Mouse (Mus musculus): ENCODE data around the gene Tecpr2. TPM values are rescaled to one million over a fixed set of nuclear protein-coding genes. Genes with fewer than 3 reads are reported as not detected.

The Tecpr2 gene
- polyA plus RNA-seq, 1 experiment from 2014 or later = 3.8 TPM

- H3K4me2 ChIP-seq = no peak overlapping the region
- no peaks in the 10 kb centered on the region for H3K9me3 ChIP-seq
- no peaks in the 10 kb centered on the region for H3K27me3 ChIP-seq
- ATAC-seq (ENCODE audit: insufficient number of reproducible peaks, low FRiP score, low TSS enrichment, low read depth) = no peak
- no peak overlapping the region for H3K9ac ChIP-seq
- no peaks in the 10 kb centered on the region for H3K4me1 ChIP-seq
- 65% methylated on average over 4 of the region's 4 CpGs for WGBS
- no peaks in the 10 kb centered on the region for H3K36me3 ChIP-seq
- no peak overlapping the region for H3K4me3 ChIP-seq
- no peak overlapping the region for H3K27ac ChIP-seq
Measured at GRCm38 (mm10) chr12:110984598-110984997, 95.5 kb downstream of the Tecpr2 start.

- H3K9ac ChIP-seq = no peak overlapping the region
- H3K27me3 ChIP-seq = no peaks in the 10 kb centered on the region
- H3K36me3 ChIP-seq = no peaks in the 10 kb centered on the region
- 78% methylated on average over 9 of the region's 9 CpGs for WGBS
- no peak overlapping the region for H3K27ac ChIP-seq
- no peaks in the 10 kb centered on the region for H3K9me3 ChIP-seq
- no peak overlapping the region for H3K4me3 ChIP-seq
- H3K4me2 ChIP-seq = no peak overlapping the region
- no peak for ATAC-seq (ENCODE audit: insufficient number of reproducible peaks, low FRiP score, low TSS enrichment, low read depth)
- no peaks in the 10 kb centered on the region for H3K4me1 ChIP-seq
Measured at GRCm38 (mm10) chr12:110985141-110985540, 96.1 kb downstream of the Tecpr2 start.

GRCm38 (mm10) chr12:110986536-110987425 lies 97.7 kb downstream of the Tecpr2 start:
- H3K36me3 ChIP-seq = no peaks in the 10 kb centered on the region
- 85% methylated on average over 11 of the region's 11 CpGs for WGBS
- H3K4me1 ChIP-seq = peaks cover 7% of the 10 kb centered on the region
- no peak overlapping the region for H3K4me3 ChIP-seq
- H3K27ac ChIP-seq = no peak overlapping the region
- no peak for ATAC-seq (ENCODE audit: insufficient number of reproducible peaks, low FRiP score, low TSS enrichment, low read depth)
- H3K4me2 ChIP-seq = no peak overlapping the region
- H3K9ac ChIP-seq = no peak overlapping the region
- no peaks in the 10 kb centered on the region for H3K9me3 ChIP-seq
- no peaks in the 10 kb centered on the region for H3K27me3 ChIP-seq

GRCm38 (mm10) chr12:110989409-110989808 lies 100.3 kb downstream of the Tecpr2 start:
- WGBS = 82% methylated on average over 3 of the region's 3 CpGs
- no peak for ATAC-seq (ENCODE audit: insufficient number of reproducible peaks, low FRiP score, low TSS enrichment, low read depth)

GRCm38 (mm10) chr12:110990500-110990899 lies 101.4 kb downstream of the Tecpr2 start:
- H3K9me3 ChIP-seq = no peaks in the 10 kb centered on the region
- H3K4me3 ChIP-seq = no peak overlapping the region
- H3K9ac ChIP-seq = no peak overlapping the region
- no peaks in the 10 kb centered on the region for H3K36me3 ChIP-seq
- no peak overlapping the region for H3K27ac ChIP-seq
- ATAC-seq (ENCODE audit: insufficient number of reproducible peaks, low FRiP score, low TSS enrichment, low read depth) = no peak
- H3K4me1 ChIP-seq = peaks cover 15% of the 10 kb centered on the region
- H3K4me2 ChIP-seq = no peak overlapping the region
- no peaks in the 10 kb centered on the region for H3K27me3 ChIP-seq
- 92% methylated on average over 7 of the region's 7 CpGs for WGBS

More at GRCm38 (mm10) chr12:110989409-110989808, 100.3 kb downstream of the Tecpr2 start:
- Histone ChIP-seq H3K4me3 (no peak overlapping the region), H3K9ac (no peak overlapping the region), H3K9me3 (no peaks in the 10 kb centered on the region), H3K4me2 (no peak overlapping the region), H3K27me3 (no peaks in the 10 kb centered on the region), H3K36me3 (no peaks in the 10 kb centered on the region), H3K4me1 (peaks cover 15% of the 10 kb centered on the region), H3K27ac (no peak overlapping the region)

GRCm38 (mm10) chr12:110991361-110992127 lies 102.5 kb downstream of the Tecpr2 start:
- 5% methylated on average over 23 of the region's 23 CpGs for WGBS

GRCm38 (mm10) chr12:110992128-110992553 lies 103.1 kb downstream of the Tecpr2 start:
- Histone ChIP-seq H3K9me3 (no peaks in the 10 kb centered on the region), H3K4me1 (peaks cover 15% of the 10 kb centered on the region), H3K27me3 (no peaks in the 10 kb centered on the region), H3K4me2 (peak overlapping the region; percentile 67), H3K9ac (peak overlapping the region; percentile 55), H3K36me3 (no peaks in the 10 kb centered on the region), H3K4me3 (peak overlapping the region; percentile 58), H3K27ac (peak overlapping the region; percentile 80)
- under 1% methylated on average over 24 of the region's 24 CpGs for WGBS
- peak; percentile 86 for ATAC-seq (ENCODE audit: insufficient number of reproducible peaks, low FRiP score, low TSS enrichment, low read depth)

More at GRCm38 (mm10) chr12:110991361-110992127, 102.5 kb downstream of the Tecpr2 start:
- H3K27ac ChIP-seq = peak overlapping the region; percentile 80
- peaks cover 15% of the 10 kb centered on the region for H3K4me1 ChIP-seq
- peak; percentile 57; the same call in 1 of the 2 replicates for ATAC-seq (ENCODE audit: insufficient number of reproducible peaks, low FRiP score, low TSS enrichment, low read depth)
- no peaks in the 10 kb centered on the region for H3K9me3 ChIP-seq
- H3K4me3 ChIP-seq = peak overlapping the region; percentile 58
- no peaks in the 10 kb centered on the region for H3K27me3 ChIP-seq
- H3K4me2 ChIP-seq = peak overlapping the region; percentile 67
- peak overlapping the region; percentile 55; the same call in 1 of the 2 replicates for H3K9ac ChIP-seq
- H3K36me3 ChIP-seq = no peaks in the 10 kb centered on the region

GRCm38 (mm10) chr12:110992771-110993170 lies 103.7 kb downstream of the Tecpr2 start:
- 0 out of 2 replicates have a peak, but pooled peaks cover 2% of the 10 kb centered on the region for H3K9me3 ChIP-seq
- H3K4me3 ChIP-seq = peak overlapping the region; percentile 58; the same call in 1 of the 2 replicates
- peak overlapping the region; percentile 67 for H3K4me2 ChIP-seq
- no peaks in the 10 kb centered on the region for H3K36me3 ChIP-seq
- H3K9ac ChIP-seq = no peak overlapping the region
- ATAC-seq (ENCODE audit: insufficient number of reproducible peaks, low FRiP score, low TSS enrichment, low read depth) = no peak
- H3K27ac ChIP-seq = 0 out of 2 replicates have a peak overlapping the region, but pooled peaks have one; percentile 80
- H3K4me1 ChIP-seq = peaks cover 15% of the 10 kb centered on the region
- WGBS = 65% methylated on average over 12 of the region's 12 CpGs
- H3K27me3 ChIP-seq = no peaks in the 10 kb centered on the region

GRCm38 (mm10) chr12:110993226-110993625 lies 104.2 kb downstream of the Tecpr2 start:
- Histone ChIP-seq H3K9ac (no peak overlapping the region), H3K4me2 (no peak overlapping the region), H3K4me1 (peaks cover 15% of the 10 kb centered on the region), H3K27ac (no peak overlapping the region), H3K36me3 (no peaks in the 10 kb centered on the region), H3K9me3 (0 out of 2 replicates have a peak, but pooled peaks cover 5% of the 10 kb centered on the region), H3K4me3 (no peak overlapping the region), H3K27me3 (no peaks in the 10 kb centered on the region)
- ATAC-seq (ENCODE audit: insufficient number of reproducible peaks, low FRiP score, low TSS enrichment, low read depth) = no peak
- 80% methylated on average over 3 of the region's 3 CpGs for WGBS

- peaks cover 15% of the 10 kb centered on the region for H3K4me1 ChIP-seq
- ATAC-seq (ENCODE audit: insufficient number of reproducible peaks, low FRiP score, low TSS enrichment, low read depth) = no peak
- no peaks in the 10 kb centered on the region for H3K27me3 ChIP-seq
- no peak overlapping the region for H3K4me2 ChIP-seq
- no peak overlapping the region for H3K4me3 ChIP-seq
- WGBS = 30% methylated on average over 12 of the region's 12 CpGs
- no peaks in the 10 kb centered on the region for H3K36me3 ChIP-seq
- 0 out of 2 replicates have a peak, but pooled peaks cover 5% of the 10 kb centered on the region for H3K9me3 ChIP-seq
- no peak overlapping the region for H3K9ac ChIP-seq
- H3K27ac ChIP-seq = no peak overlapping the region
Measured at GRCm38 (mm10) chr12:110994666-110995065, 105.6 kb downstream of the Tecpr2 start.

GRCm38 (mm10) chr12:110998092-110998491 lies 109.0 kb downstream of the Tecpr2 start:
- Histone ChIP-seq H3K4me2 (no peak overlapping the region), H3K9me3 (0 out of 2 replicates have a peak, but pooled peaks cover 5% of the 10 kb centered on the region), H3K4me3 (no peak overlapping the region), H3K4me1 (no peaks in the 10 kb centered on the region), H3K36me3 (no peaks in the 10 kb centered on the region), H3K9ac (no peak overlapping the region), H3K27me3 (no peaks in the 10 kb centered on the region), H3K27ac (no peak overlapping the region)
- ATAC-seq (ENCODE audit: insufficient number of reproducible peaks, low FRiP score, low TSS enrichment, low read depth) = no peak
- WGBS = 97% methylated on average over 11 of the region's 11 CpGs

Data from limb, embryonic 15.5 days (tissue).